19 mouse cellular contexts compared by ENCODE assay signal in genomic region chr3:46490132-46490988, GRCm38 (mm10). TPM values are rescaled to one million over a fixed set of nuclear protein-coding genes. Genes with fewer than 3 reads are reported as not detected.
DNase-seq lines count a peak whose midpoint lies in the region; ATAC-seq lines count a peak whose summit lies in the region.
"Had no signal": no experiment of that assay in that cellular context is flagged by ENCODE, and none has a peak within 500 bp of the region (broad histone marks: within the 10 kb centered on the region; RNA-seq: fewer than 3 reads in every experiment).

No protein-coding gene starts in this region.

- 55% methylated on average over 15 of the region's 15 CpGs for WGBS in heart, embryonic 13.5 days
- WGBS in midbrain, embryonic 11.5 days: 69% methylated on average over 15 of the region's 15 CpGs
- WGBS in midbrain, embryonic 10.5 days: 79% methylated on average over 15 of the region's 15 CpGs
- WGBS in midbrain, embryonic 12.5 days: 63% methylated on average over 15 of the region's 15 CpGs

- H3K9me3 ChIP-seq in heart, embryonic 13.5 days: no peaks in the 10 kb centered on the region; the same call in 1 of the 2 replicates
- H3K9me3 ChIP-seq in midbrain, embryonic 11.5 days (ENCODE audit: control insufficient read depth, low read length): no peaks in the 10 kb centered on the region
- no peaks in the 10 kb centered on the region for H3K9me3 ChIP-seq in midbrain, embryonic 10.5 days (replicated peaks)
- H3K9me3 ChIP-seq in midbrain, embryonic 12.5 days: no peaks in the 10 kb centered on the region
- H3K9me3 ChIP-seq: hindbrain, embryonic 15.5 days; kidney, embryonic 15.5 days had no signal

- no peaks in the 10 kb centered on the region for H3K4me1 ChIP-seq in heart, embryonic 13.5 days
- H3K4me1 ChIP-seq in midbrain, embryonic 11.5 days (ENCODE audit: control insufficient read depth, insufficient read depth, low read length): no peaks in the 10 kb centered on the region
- H3K4me1 ChIP-seq in midbrain, embryonic 10.5 days: no peaks in the 10 kb centered on the region
- no peaks in the 10 kb centered on the region for H3K4me1 ChIP-seq in midbrain, embryonic 12.5 days
- H3K4me1 ChIP-seq: hindbrain, embryonic 15.5 days; kidney, embryonic 15.5 days had no signal

- peak overlapping the region; percentile 24 for H3K4me3 ChIP-seq in heart, embryonic 13.5 days
- no peak overlapping the region for H3K4me3 ChIP-seq in midbrain, embryonic 11.5 days (ENCODE audit: low read depth, low read length)
- no peak overlapping the region for H3K4me3 ChIP-seq in midbrain, embryonic 10.5 days
- no peak overlapping the region for H3K4me3 ChIP-seq in midbrain, embryonic 12.5 days
- H3K4me3 ChIP-seq: erythroblast, embryonic 14.5 days; hindbrain, embryonic 15.5 days; kidney, embryonic 15.5 days had no signal

- H3K9ac ChIP-seq in heart, embryonic 13.5 days: no peak overlapping the region
- H3K9ac ChIP-seq in midbrain, embryonic 11.5 days (ENCODE audit: low read length): no peak overlapping the region
- H3K9ac ChIP-seq in midbrain, embryonic 12.5 days (replicated peaks): no peak overlapping the region
- H3K9ac ChIP-seq: hindbrain, embryonic 15.5 days; kidney, embryonic 15.5 days had no signal

- no peak overlapping the region for H3K27ac ChIP-seq in heart, embryonic 13.5 days (replicated peaks)
- H3K27ac ChIP-seq in midbrain, embryonic 11.5 days (ENCODE audit: low read depth, low read length): no peak overlapping the region
- H3K27ac ChIP-seq in midbrain, embryonic 10.5 days (replicated peaks): no peak overlapping the region
- no peak overlapping the region for H3K27ac ChIP-seq in midbrain, embryonic 12.5 days (replicated peaks)
- H3K27ac ChIP-seq: hindbrain, embryonic 15.5 days; kidney, embryonic 15.5 days; stomach, postnatal 0 days had no signal

- no peak for ATAC-seq in heart, embryonic 13.5 days (ENCODE audit: extremely low read depth, insufficient number of reproducible peaks, low FRiP score, low TSS enrichment)
- ATAC-seq in midbrain, embryonic 11.5 days (ENCODE audit: low FRiP score): 0 out of 2 replicates have a peak, but pooled peaks have one; percentile 19
- ATAC-seq in midbrain, embryonic 12.5 days (ENCODE audit: low FRiP score, low read depth): peak; percentile 49
- ATAC-seq: intestine, embryonic 16.5 days had no signal

- H3K27me3 ChIP-seq in heart, embryonic 13.5 days (replicated peaks): no peaks in the 10 kb centered on the region
- H3K27me3 ChIP-seq in midbrain, embryonic 11.5 days (ENCODE audit: control insufficient read depth, insufficient read depth, low read length): no peaks in the 10 kb centered on the region
- no peaks in the 10 kb centered on the region for H3K27me3 ChIP-seq in midbrain, embryonic 10.5 days (ENCODE audit: low read depth, poor library complexity, severe bottlenecking)
- no peaks in the 10 kb centered on the region for H3K27me3 ChIP-seq in midbrain, embryonic 12.5 days
- H3K27me3 ChIP-seq: hindbrain, embryonic 15.5 days; kidney, embryonic 15.5 days had no signal

- H3K4me2 ChIP-seq in heart, embryonic 13.5 days: peak overlapping the region; percentile 50
- H3K4me2 ChIP-seq in midbrain, embryonic 11.5 days: no peak overlapping the region
- no peak overlapping the region for H3K4me2 ChIP-seq in midbrain, embryonic 12.5 days (replicated peaks)
- H3K4me2 ChIP-seq: hindbrain, embryonic 15.5 days; kidney, embryonic 15.5 days had no signal

- DNase-seq in heart, adult 8-10 months (ENCODE audit: low spot score): no peak
- DNase-seq in midbrain, embryonic 11.5 days (ENCODE audit: low spot score, missing footprints): no peak
- no peak for DNase-seq in midbrain, embryonic 10.5 days (ENCODE audit: low spot score)
- no peak for DNase-seq in right cerebral cortex, adult 2 months (ENCODE audit: low spot score in 2 of 2)
- DNase-seq in frontal cortex, postnatal 10 days (ENCODE audit: low spot score in 2 of 2): no peak
- DNase-seq: cerebellum, postnatal 25 days; gastrocnemius, postnatal 14 days; heart, postnatal 10 days; lung, adult 18-20 months; lung, postnatal 36 days; right cerebral cortex, postnatal 25 days; thymus, postnatal 14 days had no signal

- H3K36me3 ChIP-seq in heart, embryonic 13.5 days: no peaks in the 10 kb centered on the region
- no peaks in the 10 kb centered on the region for H3K36me3 ChIP-seq in midbrain, embryonic 11.5 days (ENCODE audit: control insufficient read depth, insufficient read depth, low read length)
- H3K36me3 ChIP-seq in midbrain, embryonic 10.5 days: no peaks in the 10 kb centered on the region
- no peaks in the 10 kb centered on the region for H3K36me3 ChIP-seq in midbrain, embryonic 12.5 days
- H3K36me3 ChIP-seq: hindbrain, embryonic 15.5 days; kidney, embryonic 15.5 days had no signal

RNA-seq across cellular contexts. Expression of gene Pabpc4l, which starts 42.3 kb away (rescaled TPM):
- polyA plus RNA-seq in heart, embryonic 13.5 days (2015; fragmentation: Nextera tagmentation; extraction: Ambion mirVana): 7.4 and 8.2 TPM in 2 replicates
- under 1 TPM in 2 of 4 experiments, not detected in 2; 0.05 to 0.06 TPM for total RNA-seq in heart, adult 8-10 months (2022)
- polyA plus RNA-seq in midbrain, embryonic 11.5 days (2014; fragmentation: Nextera tagmentation; extraction: Ambion mirVana): 9.1 and 9.3 TPM in 2 replicates
- polyA plus RNA-seq in midbrain, embryonic 10.5 days (2016; fragmentation: Nextera tagmentation; extraction: Ambion mirVana): 7.8 and 7.9 TPM in 2 replicates
- polyA plus RNA-seq in midbrain, embryonic 12.5 days (2016; fragmentation: Nextera tagmentation; extraction: Ambion mirVana): 6.4 and 6.5 TPM in 2 replicates
- polyA plus RNA-seq: erythroblast, embryonic 14.5 days had no signal
